Mouse (Mus musculus): ENCODE measurements around the gene Zranb3.
"Not testable (repeated sequence)": the region's sequence is repeated elsewhere in the genome, so short reads cannot be mapped to it uniquely, and the experiment has no call there.

Zranb3 gene

DNA sequence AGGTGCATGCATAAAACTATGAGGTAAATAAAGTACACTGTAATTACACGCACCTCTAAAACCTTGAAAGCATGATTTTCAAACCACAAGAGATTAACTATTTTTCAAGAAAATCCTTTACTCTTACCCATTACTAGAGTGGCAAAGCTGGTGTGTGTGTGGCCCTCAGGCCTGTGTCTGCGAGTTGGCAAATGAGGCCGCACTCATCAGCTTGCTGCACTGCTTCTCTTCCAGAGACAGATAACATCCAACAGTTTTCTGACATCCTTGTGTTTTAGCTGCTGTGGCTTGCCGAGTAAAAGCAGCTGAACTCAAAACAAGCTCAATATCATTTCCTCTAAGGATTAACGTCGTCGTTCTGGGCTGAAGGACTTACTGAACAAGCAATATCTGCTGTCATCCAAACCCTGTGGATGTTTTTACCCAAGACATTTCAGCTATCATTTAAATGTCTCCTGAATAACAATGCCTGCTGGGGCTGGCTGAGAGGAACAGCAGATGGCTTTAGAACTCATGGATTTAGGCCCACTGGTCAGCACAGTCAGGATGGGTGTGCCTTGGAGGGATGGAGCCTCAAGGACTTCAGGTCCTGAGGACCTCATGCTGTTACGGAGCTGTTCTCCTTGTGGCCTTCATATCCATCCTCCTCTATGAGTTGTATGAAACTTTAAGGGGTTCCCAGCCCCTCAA is 42.0 kb downstream of the Zranb3 start:
- DNase-seq (ENCODE audit: low spot score): no peak

- DNase-seq (ENCODE audit: low spot score): no peak
These were observed 44.2 kb downstream of the Zranb3 start for GRCm38 (mm10) chr1:128058625-128059024.

- no peak for DNase-seq (ENCODE audit: low spot score)
These were observed 45.6 kb downstream of the Zranb3 start for GRCm38 (mm10) chr1:128057269-128057668.

- no peak for DNase-seq (ENCODE audit: low spot score)
These were observed 55.9 kb downstream of the Zranb3 start for GRCm38 (mm10) chr1:128046920-128047319.

- no peak for DNase-seq (ENCODE audit: low spot score)
These were observed 56.4 kb downstream of the Zranb3 start for GRCm38 (mm10) chr1:128046455-128046854.

- no peak for DNase-seq (ENCODE audit: low spot score)
These were observed 58.7 kb downstream of the Zranb3 start for GRCm38 (mm10) chr1:128044181-128044580.

- no peak for DNase-seq (ENCODE audit: low spot score)
These were observed 66.6 kb downstream of the Zranb3 start for GRCm38 (mm10) chr1:128036296-128036695.

DNA sequence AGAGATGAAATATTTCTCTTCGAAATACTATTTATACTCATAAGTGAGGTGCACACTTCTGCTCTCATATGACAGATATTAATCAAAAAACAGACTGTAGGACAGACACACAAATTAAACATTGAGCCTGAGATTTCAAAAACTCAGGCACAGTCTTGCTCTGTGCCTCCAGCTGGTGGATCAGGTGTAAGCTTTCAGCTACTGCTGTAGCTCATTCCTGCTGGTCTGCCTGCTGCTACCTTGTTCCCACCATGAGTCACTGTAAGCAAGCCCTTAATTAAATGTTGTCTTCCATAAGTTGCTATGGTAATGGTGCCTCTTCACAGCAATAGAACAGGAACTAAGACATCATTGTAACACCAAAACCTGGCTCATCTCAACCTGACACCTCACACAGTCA is 70.7 kb downstream of the Zranb3 start:
- DNase-seq (ENCODE audit: low spot score): no peak

DNA sequence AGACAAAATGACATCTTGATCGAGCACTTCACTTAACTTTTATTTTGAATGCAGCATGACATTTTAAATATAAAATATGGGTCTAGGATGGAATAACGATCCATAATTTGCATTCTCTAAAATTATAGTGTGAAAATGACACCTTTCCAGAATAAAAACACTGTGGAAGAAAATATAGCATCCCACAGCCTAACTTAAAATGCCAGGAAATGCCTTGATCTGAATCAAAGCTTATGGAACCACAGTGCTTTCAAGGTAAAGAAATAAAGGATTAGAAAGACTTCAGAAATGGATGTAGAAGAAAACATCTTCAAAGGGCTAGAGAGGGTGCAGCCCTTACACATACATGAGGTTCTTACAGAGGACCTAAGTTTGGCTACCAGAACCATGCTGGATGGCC is 71.3 kb downstream of the Zranb3 start:
- no peak for DNase-seq (ENCODE audit: low spot score)

GRCm38 (mm10) chr1:128024363-128025114 is 78.3 kb downstream of the Zranb3 start:
- no peak for DNase-seq (ENCODE audit: low spot score)

DNA sequence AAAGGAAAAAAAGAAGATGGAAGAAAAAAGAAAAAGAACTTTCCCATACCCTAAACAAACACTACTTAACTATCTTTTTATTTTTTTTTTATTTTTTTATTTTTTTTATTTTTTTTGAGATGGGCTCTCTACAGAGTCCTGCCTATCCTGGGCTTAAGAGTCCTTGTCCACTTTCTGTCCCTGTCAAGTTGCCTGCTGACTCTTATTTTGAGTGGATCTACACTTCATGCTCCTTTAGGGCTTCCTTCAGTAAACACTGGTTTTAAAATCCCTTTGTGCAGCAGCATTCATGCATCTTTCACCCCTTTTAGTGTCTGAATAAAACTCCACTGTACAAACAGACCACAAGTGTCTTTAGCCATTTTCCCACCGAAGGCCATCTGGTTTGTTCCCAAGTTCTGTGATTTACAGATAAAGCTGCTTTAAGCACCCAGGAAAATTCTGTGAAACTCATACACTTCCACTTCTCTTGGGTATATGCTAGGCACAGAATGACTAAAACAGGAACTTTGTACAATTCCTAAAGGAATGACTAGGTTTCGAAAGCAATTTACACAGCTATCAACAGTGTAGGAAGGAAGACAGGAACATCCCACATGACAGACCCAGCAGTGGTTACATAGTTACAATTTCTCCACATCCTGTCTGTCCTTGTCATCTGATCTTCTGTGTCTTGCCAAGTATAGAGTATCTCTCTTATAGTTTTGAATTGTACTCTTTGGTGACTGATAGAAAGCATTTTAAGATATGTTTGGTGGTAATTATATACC is 82.7 kb downstream of the Zranb3 start:
- DNase-seq (ENCODE audit: low spot score): no peak

DNA sequence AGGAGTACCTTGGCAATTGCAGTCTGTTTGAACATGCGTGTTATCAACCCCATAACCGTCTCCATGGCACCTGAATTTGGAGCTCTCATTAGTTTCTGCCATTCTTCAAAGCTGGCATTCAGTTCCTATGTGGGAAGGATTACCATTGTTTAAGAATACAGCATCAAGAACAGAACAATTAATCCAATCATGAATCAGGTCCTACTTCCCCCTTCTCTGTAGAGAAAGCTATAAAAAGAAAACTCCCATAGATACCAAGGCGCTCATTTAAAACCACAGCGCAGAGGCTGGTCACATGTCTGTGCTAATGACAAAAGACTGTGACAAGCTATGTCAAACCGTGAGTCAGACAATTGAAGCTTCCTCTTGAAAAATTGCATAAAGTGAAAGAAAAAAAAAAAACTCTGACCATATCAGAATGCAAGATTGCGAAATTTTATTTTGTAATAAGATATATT is 86.8 kb downstream of the Zranb3 start:
- DNase-seq (ENCODE audit: low spot score): no peak

- DNase-seq (ENCODE audit: low spot score): no peak
These were observed 89.0 kb downstream of the Zranb3 start for GRCm38 (mm10) chr1:128013698-128014386.

- no peak for DNase-seq (ENCODE audit: low spot score)
These were observed 93.1 kb downstream of the Zranb3 start for GRCm38 (mm10) chr1:128009751-128010150.

DNA sequence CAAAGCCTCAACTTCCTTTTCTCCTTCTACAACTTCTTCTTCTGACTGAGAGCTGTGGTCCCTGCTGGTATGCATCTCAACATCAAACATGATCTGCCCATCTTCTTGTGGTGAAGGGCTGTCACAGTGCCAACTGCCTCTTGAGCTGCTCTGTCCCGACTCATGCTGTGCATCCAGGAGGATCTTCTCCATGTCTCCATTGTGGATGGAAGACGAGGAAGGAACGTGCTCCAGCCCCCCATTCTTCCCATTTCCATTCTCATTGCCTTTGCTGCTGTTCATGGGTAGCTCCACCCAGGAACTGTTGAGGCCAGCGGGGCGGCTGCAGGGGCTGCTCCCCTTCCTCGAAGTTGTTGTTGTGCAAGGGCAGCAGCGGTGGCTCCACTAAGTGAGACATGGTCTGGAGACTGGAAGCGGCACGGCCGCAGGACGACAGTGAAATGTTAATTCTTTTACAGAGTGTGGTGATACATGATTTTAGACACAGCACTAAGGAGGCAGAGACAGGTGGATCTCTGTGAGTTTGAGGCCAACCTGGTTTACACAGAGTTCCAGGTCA is 96.7 kb downstream of the Zranb3 start:
- not testable (repeated sequence) for DNase-seq (ENCODE audit: low spot score)

DNA sequence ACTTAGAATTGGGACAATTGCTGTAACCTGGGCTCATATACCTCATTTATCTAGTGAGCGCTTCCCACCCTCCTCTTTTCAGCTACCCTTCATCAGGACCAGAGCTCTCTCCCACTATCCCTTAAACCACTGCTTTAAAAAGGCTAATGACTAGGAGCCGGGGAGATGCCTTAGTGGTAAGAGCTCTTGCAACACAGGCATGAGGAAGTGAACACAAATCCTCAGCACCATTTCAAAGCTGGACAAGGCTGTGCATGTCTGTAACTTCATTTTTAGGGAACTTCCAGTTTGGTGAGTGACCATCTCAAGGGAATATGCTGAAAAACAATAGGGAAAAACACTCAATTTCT is 98.5 kb downstream of the Zranb3 start:
- no peak for DNase-seq (ENCODE audit: low spot score)

GRCm38 (mm10) chr1:128003712-128004370 is 99.0 kb downstream of the Zranb3 start:
- DNase-seq (ENCODE audit: low spot score): no peak

GRCm38 (mm10) chr1:128002159-128002558 is 100.7 kb downstream of the Zranb3 start:
- DNase-seq (ENCODE audit: low spot score): no peak

GRCm38 (mm10) chr1:128000931-128001330 is 101.9 kb downstream of the Zranb3 start:
- not testable (repeated sequence) for DNase-seq (ENCODE audit: low spot score)

GRCm38 (mm10) chr1:127993892-127994291 is 109.0 kb downstream of the Zranb3 start:
- no peak for DNase-seq (ENCODE audit: low spot score)

Measured in urinary bladder, postnatal 14 days (tissue).